Mouse (Mus musculus): ENCODE measurements around the gene Hk1. TPM values are rescaled to one million over a fixed set of nuclear protein-coding genes. Genes with fewer than 3 reads are reported as not detected.

Gene Hk1
- polyA plus RNA-seq, 1 experiment = 103 TPM

- Histone ChIP-seq H3K79me2 (ENCODE audit: control insufficient read depth, insufficient read depth) (no peaks in the 10 kb centered on the region), H3K4me3 (no peak overlapping the region), H3K27me3 (ENCODE audit: control insufficient read depth, insufficient read depth, insufficient read length) (no peaks in the 10 kb centered on the region), H3K4me2 (ENCODE audit: low read depth) (no peak overlapping the region), H3ac (ENCODE audit: control insufficient read depth, insufficient read length) (no peak overlapping the region), H3K36me3 (ENCODE audit: control insufficient read depth, insufficient read depth) (peaks cover 22% of the 10 kb centered on the region)
- no peak for TF ChIP-seq TCF12 (IDR thresholded peaks at IDR 0.05; ENCODE audit: insufficient read depth, poor library complexity, severe bottlenecking)
- no peak for TF ChIP-seq MYOD1 (IDR thresholded peaks at IDR 0.05; ENCODE audit: control insufficient read depth in 1 of 3, insufficient read length in 2 of 3, low read depth in 2 of 3)
- TF ChIP-seq TCF3 (IDR thresholded peaks at IDR 0.05; ENCODE audit: insufficient read length, low read depth) = no peak
- no peak for TF ChIP-seq REST (IDR thresholded peaks at IDR 0.05; ENCODE audit: insufficient read depth, insufficient read length)
- no peak for TF ChIP-seq USF1 (IDR thresholded peaks at IDR 0.05; ENCODE audit: low read depth)
- no peak for TF ChIP-seq POLR2A (IDR thresholded peaks at IDR 0.05; ENCODE audit: insufficient read length, low read depth)
- no peak for TF ChIP-seq SRF (IDR thresholded peaks at IDR 0.05; ENCODE audit: control insufficient read depth, insufficient read length, low read depth)
- no peak for TF ChIP-seq MAX (IDR thresholded peaks at IDR 0.05; ENCODE audit: low read depth)
- TF ChIP-seq CEBPB (IDR thresholded peaks at IDR 0.05; ENCODE audit: insufficient read depth, poor library complexity, severe bottlenecking) = no peak
- no peak for TF ChIP-seq MYOG (IDR thresholded peaks at IDR 0.05; ENCODE audit: control insufficient read depth in 1 of 3, insufficient read depth in 1 of 3, insufficient read length in 2 of 3, low read depth in 2 of 3)
- no peak for TF ChIP-seq POLR2AphosphoS2 (IDR thresholded peaks at IDR 0.05; ENCODE audit: insufficient read length, low read depth)
- TF ChIP-seq E2F4 (IDR thresholded peaks at IDR 0.05; ENCODE audit: insufficient read depth) = no peak
Observed at GRCm38 (mm10) chr10:62277499-62278293, 102.0 kb downstream of the Hk1 start.

DNA sequence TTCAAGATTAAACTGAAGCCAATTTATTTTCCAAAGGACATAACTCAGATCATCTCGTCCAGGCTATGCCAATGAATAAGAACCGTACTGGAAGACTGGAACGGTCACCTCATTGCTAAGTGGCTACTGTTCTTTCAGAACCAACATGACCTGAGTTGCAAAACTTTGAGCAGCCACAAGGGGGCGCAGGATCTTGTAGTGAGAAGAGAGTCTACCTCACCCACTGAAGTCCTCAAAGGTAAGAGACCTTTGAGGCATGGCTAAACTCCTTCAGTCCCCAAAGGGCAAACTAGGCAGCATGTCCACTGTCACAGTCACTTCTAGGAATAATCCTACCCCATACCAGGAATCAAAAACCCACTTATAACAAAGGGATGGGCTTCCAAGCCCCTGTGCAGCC lies 104.5 kb downstream of the Hk1 start:
- H3K27me3 ChIP-seq (ENCODE audit: control insufficient read depth, insufficient read depth, insufficient read length) = no peaks in the 10 kb centered on the region
- no peak overlapping the region for H3ac ChIP-seq (ENCODE audit: control insufficient read depth, insufficient read length)
- no peak for TF ChIP-seq TCF3 (IDR thresholded peaks at IDR 0.05; ENCODE audit: insufficient read length, low read depth)
- TF ChIP-seq E2F4 (IDR thresholded peaks at IDR 0.05; ENCODE audit: insufficient read depth) = no peak
- TF ChIP-seq POLR2A (IDR thresholded peaks at IDR 0.05; ENCODE audit: insufficient read length, low read depth) = no peak
- no peak overlapping the region for H3K4me2 ChIP-seq (ENCODE audit: low read depth)
- H3K79me2 ChIP-seq (ENCODE audit: control insufficient read depth, insufficient read depth) = no peaks in the 10 kb centered on the region
- peaks cover 20% of the 10 kb centered on the region for H3K36me3 ChIP-seq (ENCODE audit: control insufficient read depth, insufficient read depth)
- H3K4me3 ChIP-seq = no peak overlapping the region

- Histone ChIP-seq H3K79me2 (ENCODE audit: control insufficient read depth, insufficient read depth) (no peaks in the 10 kb centered on the region), H3K27me3 (ENCODE audit: control insufficient read depth, insufficient read depth, insufficient read length) (no peaks in the 10 kb centered on the region), H3K4me3 (no peak overlapping the region), H3K36me3 (ENCODE audit: control insufficient read depth, insufficient read depth) (peaks cover 8% of the 10 kb centered on the region), H3ac (ENCODE audit: control insufficient read depth, insufficient read length) (no peak overlapping the region), H3K4me2 (ENCODE audit: low read depth) (no peak overlapping the region)
- TF ChIP-seq TCF12 (IDR thresholded peaks at IDR 0.05; ENCODE audit: insufficient read depth, poor library complexity, severe bottlenecking) (no peak), SRF (IDR thresholded peaks at IDR 0.05; ENCODE audit: control insufficient read depth, insufficient read length, low read depth) (no peak), MAX (IDR thresholded peaks at IDR 0.05; ENCODE audit: low read depth) (no peak), REST (IDR thresholded peaks at IDR 0.05; ENCODE audit: insufficient read depth, insufficient read length) (no peak), TCF3 (IDR thresholded peaks at IDR 0.05; ENCODE audit: insufficient read length, low read depth) (no peak), POLR2A (IDR thresholded peaks at IDR 0.05; ENCODE audit: insufficient read length, low read depth) (no peak), MYOD1 (IDR thresholded peaks at IDR 0.05; ENCODE audit: control insufficient read depth in 1 of 3, insufficient read length in 2 of 3, low read depth in 2 of 3) (no peak), POLR2AphosphoS2 (IDR thresholded peaks at IDR 0.05; ENCODE audit: insufficient read length, low read depth) (no peak), E2F4 (IDR thresholded peaks at IDR 0.05; ENCODE audit: insufficient read depth) (no peak), USF1 (IDR thresholded peaks at IDR 0.05; ENCODE audit: low read depth) (no peak), CEBPB (IDR thresholded peaks at IDR 0.05; ENCODE audit: insufficient read depth, poor library complexity, severe bottlenecking) (no peak), MYOG (IDR thresholded peaks at IDR 0.05; ENCODE audit: control insufficient read depth in 1 of 3, insufficient read depth in 1 of 3, insufficient read length in 2 of 3, low read depth in 2 of 3) (no peak)
Observed at GRCm38 (mm10) chr10:62269278-62269677, 110.4 kb downstream of the Hk1 start.

GRCm38 (mm10) chr10:62264299-62264698 lies 115.4 kb downstream of the Hk1 start:
- Histone ChIP-seq H3K4me3 (no peak overlapping the region), H3K27me3 (ENCODE audit: control insufficient read depth, insufficient read depth, insufficient read length) (no peaks in the 10 kb centered on the region), H3K79me2 (ENCODE audit: control insufficient read depth, insufficient read depth) (no peaks in the 10 kb centered on the region), H3K4me2 (ENCODE audit: low read depth) (no peak overlapping the region), H3K36me3 (ENCODE audit: control insufficient read depth, insufficient read depth) (no peaks in the 10 kb centered on the region), H3ac (ENCODE audit: control insufficient read depth, insufficient read length) (no peak overlapping the region)
- no peak for TF ChIP-seq TCF12 (IDR thresholded peaks at IDR 0.05; ENCODE audit: insufficient read depth, poor library complexity, severe bottlenecking)
- no peak for TF ChIP-seq USF1 (IDR thresholded peaks at IDR 0.05; ENCODE audit: low read depth)
- TF ChIP-seq POLR2A (IDR thresholded peaks at IDR 0.05; ENCODE audit: insufficient read length, low read depth) = no peak
- no peak for TF ChIP-seq MAX (IDR thresholded peaks at IDR 0.05; ENCODE audit: low read depth)
- no peak for TF ChIP-seq MYOG (IDR thresholded peaks at IDR 0.05; ENCODE audit: control insufficient read depth in 1 of 3, insufficient read depth in 1 of 3, insufficient read length in 2 of 3, low read depth in 2 of 3)
- no peak for TF ChIP-seq MYOD1 (IDR thresholded peaks at IDR 0.05; ENCODE audit: control insufficient read depth in 1 of 3, insufficient read length in 2 of 3, low read depth in 2 of 3)
- TF ChIP-seq REST (IDR thresholded peaks at IDR 0.05; ENCODE audit: insufficient read depth, insufficient read length) = no peak
- no peak for TF ChIP-seq CEBPB (IDR thresholded peaks at IDR 0.05; ENCODE audit: insufficient read depth, poor library complexity, severe bottlenecking)
- no peak for TF ChIP-seq TCF3 (IDR thresholded peaks at IDR 0.05; ENCODE audit: insufficient read length, low read depth)
- TF ChIP-seq POLR2AphosphoS2 (IDR thresholded peaks at IDR 0.05; ENCODE audit: insufficient read length, low read depth) = no peak
- no peak for TF ChIP-seq E2F4 (IDR thresholded peaks at IDR 0.05; ENCODE audit: insufficient read depth)

Measured in myocyte (in vitro differentiated cells).